9 mouse cellular contexts compared by ENCODE assay signal in the genomic region with DNA sequence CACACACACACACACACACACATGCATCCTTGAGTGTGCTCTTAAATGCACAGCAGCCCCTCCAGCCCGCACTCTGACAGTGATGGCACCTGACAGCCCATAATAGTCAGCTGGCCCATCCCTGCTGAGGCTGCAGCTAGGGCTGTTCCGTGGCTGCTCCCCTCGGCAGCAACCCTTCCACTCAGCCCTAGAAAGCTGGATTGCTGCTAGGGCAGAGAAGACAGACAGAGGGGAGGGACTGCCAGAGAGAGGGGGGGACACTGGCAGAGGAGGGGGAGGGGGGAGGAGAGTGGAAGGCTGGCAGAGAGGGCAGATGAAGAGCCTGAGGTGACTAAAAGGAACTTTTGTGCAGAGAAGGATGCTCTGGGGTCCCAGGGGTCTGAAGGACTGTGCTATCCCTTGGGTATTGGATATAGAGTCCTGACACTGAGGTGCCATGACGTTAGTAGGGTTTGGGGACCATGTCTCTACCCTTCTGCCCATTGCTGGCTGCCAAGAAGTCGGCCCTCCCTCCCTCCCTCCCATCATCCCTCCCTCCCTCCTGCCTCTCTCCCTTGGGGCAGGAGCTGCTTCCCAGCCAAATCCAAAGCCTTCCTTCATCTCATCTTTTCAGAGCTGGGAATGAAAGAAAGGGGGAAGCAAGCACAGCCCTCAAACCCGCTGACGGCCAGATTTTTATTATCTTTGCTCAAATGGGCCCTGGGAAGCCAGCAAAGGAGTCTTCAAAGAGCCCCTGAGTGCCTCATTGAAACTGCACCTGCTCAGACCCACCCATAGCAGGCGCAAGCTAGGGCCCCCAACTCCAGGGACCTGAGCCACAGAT. TPM values are rescaled to one million over a fixed set of nuclear protein-coding genes. Genes with fewer than 3 reads are reported as not detected.
A peak's percentile ranks its signal among the peaks of the same experiment; 100 is the strongest.
DNase-seq lines count a peak whose midpoint lies in the region; ATAC-seq and TF ChIP-seq lines count a peak whose summit lies in the region.
"Had no signal": no experiment of that assay in that cellular context is flagged by ENCODE, and none has a peak within 500 bp of the region (broad histone marks: within the 10 kb centered on the region; RNA-seq: fewer than 3 reads in every experiment).

No protein-coding gene starts in this region.

- WGBS in limb, embryonic 15.5 days = 8% methylated on average over 8 of the region's 8 CpGs
- WGBS in limb, embryonic 10.5 days = 21% methylated on average over 8 of the region's 8 CpGs
- 7% methylated on average over 8 of the region's 8 CpGs for WGBS in forebrain, embryonic 11.5 days
- WGBS in hindbrain, embryonic 16.5 days = 4% methylated on average over 8 of the region's 8 CpGs
- 10% methylated on average over 8 of the region's 8 CpGs for WGBS in olfactory bulb, adult 2 months

- H3K36me3 ChIP-seq in limb, embryonic 15.5 days = no peaks in the 10 kb centered on the region
- H3K36me3 ChIP-seq in limb, embryonic 10.5 days = no peaks in the 10 kb centered on the region
- H3K36me3 ChIP-seq in forebrain, embryonic 11.5 days (ENCODE audit: control insufficient read depth, insufficient read depth, low read length) = no peaks in the 10 kb centered on the region
- no peaks in the 10 kb centered on the region for H3K36me3 ChIP-seq in hindbrain, embryonic 16.5 days (ENCODE audit: control insufficient read depth, insufficient read depth, low read length)

- H3K9me3 ChIP-seq in limb, embryonic 15.5 days = no peaks in the 10 kb centered on the region
- H3K9me3 ChIP-seq in limb, embryonic 10.5 days (replicated peaks) = no peaks in the 10 kb centered on the region
- H3K9me3 ChIP-seq in forebrain, embryonic 11.5 days (ENCODE audit: control insufficient read depth, low read length) = no peaks in the 10 kb centered on the region
- H3K9me3 ChIP-seq in hindbrain, embryonic 16.5 days (ENCODE audit: control insufficient read depth, low read length) = no peaks in the 10 kb centered on the region

- H3K27me3 ChIP-seq in limb, embryonic 15.5 days = peaks cover 77% of the 10 kb centered on the region
- peaks cover 98% of the 10 kb centered on the region for H3K27me3 ChIP-seq in limb, embryonic 10.5 days (ENCODE audit: low read depth, poor library complexity, severe bottlenecking)
- H3K27me3 ChIP-seq in forebrain, embryonic 11.5 days (ENCODE audit: control insufficient read depth, insufficient read depth, low read length) = peaks cover 9% of the 10 kb centered on the region
- no peaks in the 10 kb centered on the region for H3K27me3 ChIP-seq in hindbrain, embryonic 16.5 days (replicated peaks; ENCODE audit: control insufficient read depth, insufficient read depth, low read length)

- peaks cover 93% of the 10 kb centered on the region for H3K4me1 ChIP-seq in limb, embryonic 15.5 days
- peaks cover 63% of the 10 kb centered on the region for H3K4me1 ChIP-seq in limb, embryonic 10.5 days
- peaks cover 63% of the 10 kb centered on the region for H3K4me1 ChIP-seq in forebrain, embryonic 11.5 days (replicated peaks; ENCODE audit: control insufficient read depth, insufficient read depth, low read length)
- H3K4me1 ChIP-seq in hindbrain, embryonic 16.5 days (ENCODE audit: control insufficient read depth, insufficient read depth, low read depth, low read length) = peaks cover 77% of the 10 kb centered on the region
- peaks cover 58% of the 10 kb centered on the region for H3K4me1 ChIP-seq in olfactory bulb, adult 2 months (ENCODE audit: control insufficient read depth, insufficient read depth, low read length)

- no peak overlapping the region for H3K9ac ChIP-seq in limb, embryonic 15.5 days
- H3K9ac ChIP-seq in forebrain, embryonic 11.5 days (ENCODE audit: low read length) = no peak overlapping the region
- H3K9ac ChIP-seq in hindbrain, embryonic 16.5 days (ENCODE audit: low read depth, low read length) = peak overlapping the region; percentile 53

- H3K4me3 ChIP-seq in limb, embryonic 15.5 days = no peak overlapping the region
- no peak overlapping the region for H3K4me3 ChIP-seq in limb, embryonic 10.5 days
- no peak overlapping the region for H3K4me3 ChIP-seq in forebrain, embryonic 11.5 days (ENCODE audit: low read depth, low read length)
- peak overlapping the region; percentile 22 for H3K4me3 ChIP-seq in hindbrain, embryonic 16.5 days (ENCODE audit: low read length)
- H3K4me3 ChIP-seq in olfactory bulb, adult 2 months (ENCODE audit: insufficient read depth, low read depth, low read length) = peak overlapping the region; percentile 89

- TF ChIP-seq POLR2A in olfactory bulb, adult 2 months (IDR thresholded peaks at IDR 0.05; ENCODE audit: insufficient read depth, low read depth, low read length) = no peak

- H3K27ac ChIP-seq in limb, embryonic 15.5 days = no peak overlapping the region
- H3K27ac ChIP-seq in limb, embryonic 10.5 days = no peak overlapping the region
- H3K27ac ChIP-seq in forebrain, embryonic 11.5 days (ENCODE audit: low read depth, low read length) = 0 out of 2 replicates have a peak overlapping the region, but pooled peaks have one; percentile 38
- peak overlapping the region; percentile 71 for H3K27ac ChIP-seq in hindbrain, embryonic 16.5 days (ENCODE audit: low read depth, low read length)
- H3K27ac ChIP-seq in olfactory bulb, adult 2 months (ENCODE audit: insufficient read depth, low read depth, low read length) = peak overlapping the region; percentile 75

- peak overlapping the region; percentile 3; the same call in 1 of the 2 replicates for H3K4me2 ChIP-seq in limb, embryonic 15.5 days
- H3K4me2 ChIP-seq in forebrain, embryonic 11.5 days (ENCODE audit: low read depth, low read length, severe bottlenecking) = no peak overlapping the region
- H3K4me2 ChIP-seq in hindbrain, embryonic 16.5 days (ENCODE audit: low read length) = peak overlapping the region; percentile 91

- no peak for DNase-seq in limb, embryonic 10.5 days (ENCODE audit: low spot score)
- peak; percentile 53 for DNase-seq in forebrain, embryonic 11.5 days (ENCODE audit: low spot score)
- no peak for DNase-seq in adrenal gland, adult 8-10 months
- DNase-seq in kidney, postnatal 36 days = no peak

- ATAC-seq in limb, embryonic 15.5 days (ENCODE audit: insufficient number of reproducible peaks, low FRiP score, low TSS enrichment, low read depth) = no peak
- no peak for ATAC-seq in forebrain, embryonic 11.5 days (replicated peaks; ENCODE audit: low FRiP score)
- 0 out of 2 replicates have a peak, but pooled peaks have one; percentile 9 for ATAC-seq in hindbrain, embryonic 16.5 days

- TF ChIP-seq CTCF in olfactory bulb, adult 2 months (IDR thresholded peaks at IDR 0.05; ENCODE audit: insufficient read depth, low read depth, low read length) = peak; percentile 38; the same call in 1 of the 2 replicates

RNA-seq across cellular contexts. Expression of gene Srcin1, which starts 4.5 kb away (rescaled TPM):
- 0.89 and 0.92 TPM in 2 replicates for polyA plus RNA-seq in limb, embryonic 15.5 days (2015; fragmentation: Nextera tagmentation; extraction: Ambion mirVana)
- polyA plus RNA-seq in limb, embryonic 10.5 days (2016; fragmentation: Nextera tagmentation; extraction: Ambion mirVana) = 0.24 and 0.25 TPM in 2 replicates
- polyA plus RNA-seq in forebrain, embryonic 11.5 days (2014; fragmentation: Nextera tagmentation; extraction: Ambion mirVana) = 3.2 and 3.7 TPM in 2 replicates
- 8.0 and 8.9 TPM in 2 replicates for polyA plus RNA-seq in hindbrain, embryonic 16.5 days (2015; fragmentation: Nextera tagmentation; extraction: Ambion mirVana)
- not detected in 2 replicates for polyA plus RNA-seq in olfactory bulb, adult 2 months (2012; ENCODE audit: insufficient read depth, insufficient read length, low replicate concordance, missing spikeins)
- 10 to 100 TPM; 10.7 to 37.6 (median 19.9) TPM for total RNA-seq in adrenal gland, adult 8-10 months (2022)
- total RNA-seq: megakaryocyte progenitor cell, adult 5-6 weeks had no signal
- polyA plus RNA-seq: liver, embryonic 16.5 days had no signal

RNA-seq across cellular contexts. Expression of gene Epop, which starts 58.0 kb away (rescaled TPM):
- polyA plus RNA-seq in limb, embryonic 15.5 days (2015; fragmentation: Nextera tagmentation; extraction: Ambion mirVana) = 1.9 and 3.2 TPM in 2 replicates
- 16.1 and 23.8 TPM in 2 replicates for polyA plus RNA-seq in limb, embryonic 10.5 days (2016; fragmentation: Nextera tagmentation; extraction: Ambion mirVana)
- polyA plus RNA-seq in forebrain, embryonic 11.5 days (2014; fragmentation: Nextera tagmentation; extraction: Ambion mirVana) = 13.8 and 15.8 TPM in 2 replicates
- 1.2 and 1.4 TPM in 2 replicates for polyA plus RNA-seq in hindbrain, embryonic 16.5 days (2015; fragmentation: Nextera tagmentation; extraction: Ambion mirVana)
- not detected in 2 replicates for polyA plus RNA-seq in olfactory bulb, adult 2 months (2012; ENCODE audit: insufficient read depth, insufficient read length, low replicate concordance, missing spikeins)
- total RNA-seq in adrenal gland, adult 8-10 months (2022) = 1 to 10 TPM; 2.1 to 5.4 (median 4.0) TPM

Comparison
In these comparisons a context has a peak if more than half of its experiments do, and no peak if none do; other contexts are left out.
1. H3K27ac ChIP-seq: peak in forebrain, embryonic 11.5 days (single experiment), hindbrain, embryonic 16.5 days (single experiment) and olfactory bulb, adult 2 months (single experiment); none in limb, embryonic 15.5 days (single experiment) and limb, embryonic 10.5 days (single experiment).
2. H3K4me3 ChIP-seq: peak in hindbrain, embryonic 16.5 days (single experiment) and olfactory bulb, adult 2 months (single experiment); none in limb, embryonic 15.5 days (single experiment), limb, embryonic 10.5 days (single experiment) and forebrain, embryonic 11.5 days (single experiment).